Mouse (Mus musculus) heart, postnatal 14 days (tissue): ENCODE data around the gene 2010111I01Rik. TPM values are rescaled to one million over a fixed set of nuclear protein-coding genes. Genes with fewer than 3 reads are reported as not detected.

Experiments used
- DNase-seq, 2 experiments: peaks; one replicate each; pipeline ENCODE4 v3.0.0; 2021 to 2022
- intact Hi-C: fragments of 180-260 bp; cut with DNase I; formaldehyde crosslinking; loops from one replicate; pipeline ENCODE4 v1.15.1; 2025
- total RNA-seq, 2 experiments: library from RNA; stranded (reverse); gene quantifications; 2 replicates each; pipeline ENCODE4 v1.2.3; 2021

Gene 2010111I01Rik
- total RNA-seq, 2 experiments from 2014 or later, result 109 to 114 TPM

DNA sequence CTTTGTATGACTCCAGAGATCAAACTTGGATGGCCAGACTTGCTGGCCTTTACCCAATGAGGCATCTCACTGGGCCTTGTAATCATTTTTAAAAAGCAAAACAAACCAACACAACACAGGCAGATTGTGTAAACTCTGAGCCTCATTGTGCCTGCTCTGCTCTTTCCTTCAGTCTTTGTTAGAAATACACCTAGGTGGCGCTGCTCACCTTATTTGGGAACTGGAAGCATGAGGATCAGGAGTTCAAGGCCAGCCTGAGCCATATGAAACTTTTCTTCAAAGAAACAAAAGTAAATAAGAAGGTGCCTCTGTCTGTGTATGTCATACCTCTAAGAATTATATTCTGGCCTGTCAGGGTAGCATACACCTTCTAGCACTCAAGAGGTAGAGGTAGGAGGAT is 172.1 kb downstream of the 2010111I01Rik start:
- DNase-seq, result no peak
- intact Hi-C loops, result no loop called here

DNA sequence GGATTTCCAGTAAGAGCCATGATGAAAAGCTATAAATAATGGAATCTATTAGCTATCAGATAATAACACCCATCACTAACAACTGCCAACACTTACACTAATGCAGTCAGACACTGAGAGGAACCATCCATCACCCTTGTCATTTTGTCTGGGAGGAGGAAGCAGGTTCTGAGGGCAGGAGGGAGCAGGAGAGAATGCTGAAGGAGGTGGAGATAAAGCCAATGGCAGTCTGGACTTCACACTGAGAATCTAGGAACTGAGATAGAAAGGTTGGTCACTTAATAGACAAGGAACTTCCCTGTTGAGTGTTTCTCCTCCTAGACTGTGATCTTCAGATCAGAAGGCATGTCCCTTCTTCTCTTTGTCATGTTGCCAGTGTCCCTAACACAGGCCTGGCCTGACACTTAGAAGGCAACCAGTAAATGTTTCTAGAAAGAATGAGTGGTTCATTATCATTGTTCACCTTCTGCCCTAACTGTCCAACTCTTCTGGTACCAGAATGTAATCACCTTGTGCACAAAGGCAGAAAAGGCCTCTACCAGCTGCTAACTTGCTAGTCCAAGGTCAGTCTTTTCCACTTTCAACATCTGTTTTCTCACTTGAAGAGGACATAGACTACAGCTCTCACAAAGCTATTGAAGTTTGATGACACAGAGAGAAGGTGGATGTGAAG is 173.8 kb downstream of the 2010111I01Rik start:
- intact Hi-C loops, result no loop called here
- DNase-seq, result no peak

DNA sequence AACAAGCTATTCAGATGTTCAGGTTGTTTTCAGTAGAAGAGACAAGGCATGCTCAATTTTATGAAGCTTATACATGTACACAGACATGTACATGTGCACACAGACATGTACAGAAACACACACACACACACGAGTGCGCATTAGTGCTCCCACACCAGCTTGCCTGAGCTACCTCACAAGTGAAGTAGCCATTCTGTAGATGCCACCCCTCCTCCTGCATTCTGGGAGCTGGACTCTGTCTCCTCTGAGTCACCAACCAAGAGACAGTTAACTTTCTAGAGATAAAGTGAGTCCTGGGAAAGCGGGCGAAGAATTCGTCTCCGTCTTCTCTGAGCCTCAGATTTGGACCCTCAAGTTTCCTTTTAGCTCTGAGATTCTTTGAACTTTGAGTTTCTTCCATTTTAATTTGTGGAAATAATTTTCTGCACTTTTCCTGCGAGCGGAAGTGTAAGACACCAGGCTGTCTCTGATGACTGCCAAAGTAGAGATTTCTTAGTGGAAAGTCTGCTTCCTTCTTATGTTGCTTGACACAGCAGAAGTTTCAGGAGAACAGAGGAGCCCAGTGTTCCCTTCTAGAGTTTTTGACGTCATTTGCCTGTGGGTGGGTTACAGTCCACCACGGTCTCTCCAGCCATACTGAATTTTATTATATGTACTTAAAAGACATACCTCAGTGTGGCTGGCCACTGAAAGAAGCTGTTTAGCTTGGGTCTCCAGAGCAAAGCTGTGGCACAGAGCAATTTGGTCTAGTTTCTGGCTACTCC is 175.0 kb downstream of the 2010111I01Rik start:
- intact Hi-C loops, result no loop called here
- DNase-seq, result no peak

DNA sequence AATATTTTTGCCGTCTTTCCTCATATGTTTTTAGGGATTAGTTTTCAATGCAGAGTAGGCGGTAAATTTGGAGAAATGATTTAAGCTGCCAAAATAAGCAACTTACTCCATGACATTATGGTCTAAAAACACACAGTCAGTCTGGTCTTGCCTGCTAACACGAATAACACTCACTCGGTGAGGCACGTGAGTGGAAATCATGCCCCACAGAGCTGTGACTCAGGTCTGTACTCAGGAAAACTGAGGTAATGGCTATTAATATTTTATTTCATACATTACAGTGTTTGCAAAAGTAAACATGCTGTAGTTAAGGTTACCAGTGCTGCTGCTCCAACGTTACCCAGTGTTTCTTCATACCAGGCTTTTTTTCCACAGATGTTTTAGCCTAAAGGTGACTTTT is 176.1 kb downstream of the 2010111I01Rik start:
- DNase-seq, result no peak
- intact Hi-C loops, result no loop called here

DNA sequence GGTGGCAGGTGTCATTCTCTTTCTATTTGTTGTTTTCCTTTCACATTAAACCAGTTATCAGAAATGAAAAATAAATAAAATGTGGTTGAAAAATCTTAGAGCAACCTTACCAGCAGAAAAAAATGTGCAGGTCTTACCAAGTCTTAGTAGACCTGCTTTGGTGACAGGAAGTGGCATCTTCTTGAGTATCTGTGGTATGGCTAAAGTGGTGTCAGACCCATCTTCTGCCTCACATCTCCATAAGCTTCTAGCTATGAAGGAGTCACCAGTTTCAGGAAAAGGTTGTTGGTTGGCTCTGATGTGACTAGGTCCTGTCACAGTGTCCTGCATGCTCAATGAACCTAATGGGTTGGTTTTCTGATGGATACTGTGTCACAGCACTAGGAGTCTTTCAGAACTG is 176.6 kb downstream of the 2010111I01Rik start:
- intact Hi-C loops, result no loop called here
- no peak for DNase-seq

DNA sequence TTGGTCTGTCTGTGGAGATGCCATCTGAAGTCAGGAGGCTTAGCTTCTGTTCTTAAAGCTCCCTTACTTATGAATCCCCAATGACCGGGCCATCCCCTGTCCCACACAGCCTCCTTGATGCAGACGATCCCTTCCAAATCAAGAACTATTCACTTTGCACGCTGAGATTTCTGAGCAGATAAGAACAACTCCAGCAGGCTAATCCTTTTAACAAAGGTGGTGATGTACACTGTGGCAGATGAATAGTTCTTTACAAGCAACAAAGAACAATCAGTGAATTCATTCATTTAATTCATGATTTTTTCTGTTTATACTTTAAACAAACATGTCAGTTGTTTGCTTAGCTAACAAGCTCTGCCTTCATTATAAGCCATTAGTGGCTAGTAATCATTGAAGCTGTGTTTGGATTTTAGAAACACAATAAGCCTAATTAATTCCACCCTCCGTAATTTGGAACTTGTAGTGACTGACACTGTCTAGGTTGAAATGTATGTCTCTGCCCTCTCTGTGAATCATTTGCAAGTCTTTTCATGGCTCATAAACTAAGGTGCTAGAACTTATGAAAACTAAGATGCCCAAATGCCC is 182.0 kb downstream of the 2010111I01Rik start:
- no peak for DNase-seq
- intact Hi-C loops, result no loop called here

DNA sequence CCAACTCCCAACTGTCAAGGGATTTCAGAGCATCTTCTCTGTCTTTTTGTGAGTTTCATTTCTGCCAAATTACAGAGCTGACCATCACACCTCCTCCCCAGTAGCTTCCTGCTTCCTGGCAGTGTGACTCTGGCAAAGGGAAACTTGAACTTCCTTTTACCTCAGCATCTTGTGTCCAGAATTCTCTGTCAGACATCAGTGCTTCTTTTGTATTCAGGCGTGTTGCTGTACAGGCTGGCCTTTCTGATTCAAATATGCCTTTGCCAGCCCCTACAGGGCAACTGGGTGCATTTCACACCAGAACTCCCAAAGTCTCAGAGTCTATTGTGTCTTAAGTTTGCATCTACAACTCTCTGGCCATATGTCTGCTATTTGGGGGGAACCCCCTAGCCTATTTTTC is 183.5 kb downstream of the 2010111I01Rik start:
- DNase-seq, result no peak
- intact Hi-C loops, result no loop called here

DNA sequence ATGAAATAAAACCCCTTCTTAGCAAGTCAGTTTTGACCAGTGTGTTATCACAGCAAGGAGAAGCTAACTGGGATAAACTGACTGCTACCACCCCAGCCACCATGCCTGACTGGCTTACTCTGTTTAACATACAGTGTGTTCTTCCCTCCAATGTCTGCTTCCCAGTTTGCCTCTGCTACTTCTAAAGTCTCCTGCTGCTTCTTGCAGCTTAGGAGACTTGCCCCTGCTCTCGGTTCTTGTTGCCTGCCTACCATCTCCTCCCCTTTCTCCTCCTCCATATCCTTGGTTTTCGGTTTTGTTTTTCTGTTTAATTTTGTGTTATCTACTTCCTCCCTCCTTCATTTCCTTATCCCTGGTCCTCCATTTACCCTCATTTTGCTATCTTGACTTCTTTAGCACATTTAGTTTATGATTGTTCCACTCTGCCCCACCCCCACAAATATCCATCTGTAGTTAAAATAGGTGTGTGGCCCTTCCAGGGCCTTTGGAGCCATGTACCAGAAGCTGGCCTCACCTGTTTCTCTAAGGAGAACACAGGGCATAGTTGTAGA is 185.9 kb downstream of the 2010111I01Rik start:
- intact Hi-C loops, result no loop called here
- no peak for DNase-seq

DNA sequence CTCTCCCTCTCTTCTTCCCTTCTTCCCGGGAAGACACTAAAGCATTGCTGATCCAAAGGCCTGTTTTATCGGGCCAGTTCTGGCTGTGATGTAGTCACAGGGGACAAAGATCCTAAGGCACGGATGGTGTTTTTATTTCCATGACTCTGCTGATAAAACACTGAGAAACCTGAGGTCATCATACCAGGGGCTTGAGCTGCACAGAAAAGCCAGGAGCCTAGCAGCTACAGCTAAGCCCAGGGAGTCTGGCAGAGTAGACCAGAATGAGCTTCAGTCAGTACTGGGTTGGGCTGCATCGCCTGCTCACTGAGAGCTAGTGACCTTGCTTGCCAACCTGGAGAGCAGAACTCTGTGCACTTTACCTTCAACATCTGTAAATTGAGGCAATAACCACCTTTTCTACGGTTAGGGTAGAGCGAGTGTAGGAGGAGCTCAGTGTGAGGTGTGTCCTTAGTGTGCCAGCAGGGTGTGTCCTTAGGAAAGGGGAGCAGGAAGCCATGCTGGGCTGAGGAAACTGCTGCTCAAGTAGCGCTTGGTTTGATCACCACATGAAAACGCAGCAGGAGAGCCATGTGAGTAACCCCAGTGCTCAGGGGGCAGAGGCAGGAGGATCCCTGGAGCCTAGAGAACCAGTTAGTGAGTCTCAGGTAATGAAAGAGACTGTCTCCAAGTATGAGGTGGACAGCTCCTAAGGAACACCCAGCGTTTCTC is 186.5 kb downstream of the 2010111I01Rik start:
- intact Hi-C loops, result no loop called here
- no peak for DNase-seq

DNA sequence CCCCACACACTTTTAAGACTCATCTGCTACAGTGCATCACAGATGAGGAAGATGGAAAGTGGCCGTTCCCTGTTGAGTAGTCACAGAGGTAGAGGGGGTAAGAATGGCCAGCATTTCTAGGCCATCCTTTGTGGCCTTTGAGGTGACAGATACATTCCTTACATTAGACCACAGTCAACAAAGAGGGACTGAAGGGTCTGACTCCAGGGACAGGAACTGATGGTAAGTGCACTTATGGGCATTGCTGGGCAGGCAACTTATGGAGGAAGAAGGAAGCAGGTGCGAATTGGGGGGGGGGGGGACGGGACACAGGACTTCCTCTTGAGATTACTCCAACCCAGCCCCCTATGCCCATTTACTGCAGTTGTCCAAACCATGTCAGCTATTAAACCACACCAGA is 187.8 kb downstream of the 2010111I01Rik start:
- no peak for DNase-seq
- intact Hi-C loops, result no loop called here

DNA sequence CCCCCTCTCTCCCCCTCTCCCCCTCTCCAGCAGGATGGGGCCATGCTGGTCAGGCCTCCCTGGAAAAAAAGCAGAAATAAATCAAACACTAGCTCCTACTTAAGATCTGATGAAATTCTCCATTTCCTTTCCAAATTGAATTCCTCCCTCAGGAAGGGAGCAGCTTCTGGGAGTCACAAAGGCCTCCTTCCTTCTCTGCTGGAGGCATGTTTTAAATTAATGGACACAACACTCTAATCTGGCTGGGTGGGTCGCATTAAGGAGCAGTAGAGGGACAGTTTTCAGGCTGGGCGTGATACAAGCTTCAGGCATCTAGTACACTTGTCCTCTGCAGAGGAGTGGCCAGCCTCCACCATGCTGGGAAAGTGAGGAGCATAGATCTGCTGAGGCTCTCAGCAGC is 188.7 kb downstream of the 2010111I01Rik start:
- no peak for DNase-seq
- intact Hi-C loops, result no loop called here

DNA sequence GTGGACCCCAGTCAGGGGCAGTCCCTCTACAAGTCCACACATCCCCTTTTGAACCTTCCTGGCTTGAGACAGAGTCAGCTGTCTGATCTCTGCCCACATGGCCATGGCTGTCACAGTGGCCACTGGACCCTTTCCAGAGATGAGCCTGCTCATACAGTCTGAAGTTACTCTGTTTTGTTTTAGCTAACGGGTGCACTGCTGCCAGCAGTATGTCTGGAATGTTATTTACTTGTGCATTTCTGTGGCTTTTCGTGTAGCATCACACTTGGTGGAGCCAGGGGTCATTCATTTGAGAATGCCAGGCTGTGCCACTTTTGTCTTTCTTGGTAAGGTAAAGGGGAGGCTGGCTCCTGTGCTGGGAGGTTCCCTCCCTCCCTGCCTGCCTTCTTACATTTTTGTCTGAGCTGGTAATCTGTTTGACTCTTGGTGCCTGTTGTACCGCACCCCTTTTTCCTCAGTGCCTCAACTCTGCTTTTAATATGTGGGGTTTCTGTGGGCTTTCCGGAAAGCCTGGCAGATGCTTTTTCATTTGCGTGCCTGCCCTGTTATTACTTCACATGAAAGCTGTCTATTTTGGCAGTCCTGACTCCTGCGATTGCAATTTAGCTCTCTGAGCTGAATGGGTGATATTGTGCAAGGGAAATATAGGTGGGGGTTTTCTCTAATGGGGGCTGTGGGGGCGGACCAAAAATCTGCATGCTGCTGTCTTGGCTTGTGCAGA is 190.3 kb downstream of the 2010111I01Rik start:
- intact Hi-C loops, result no loop called here

DNA sequence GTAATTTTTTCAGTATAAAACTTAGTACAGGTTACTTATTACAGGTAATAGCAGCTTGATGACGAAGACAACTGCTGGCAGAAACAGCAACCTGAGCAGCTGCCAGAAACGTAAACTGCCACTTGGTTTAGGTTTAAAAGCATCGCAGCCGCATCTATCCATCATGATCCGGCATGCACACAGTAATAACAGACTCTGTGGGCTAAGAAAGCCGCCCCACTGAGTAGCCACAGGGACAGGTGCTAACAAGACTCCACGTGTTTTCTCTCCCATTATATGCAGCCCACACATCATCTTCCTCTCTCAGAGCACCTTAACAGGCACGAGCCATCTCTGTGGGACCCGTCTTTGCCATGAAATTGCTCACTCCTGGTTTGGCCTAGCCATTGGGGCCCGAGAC is 191.6 kb downstream of the 2010111I01Rik start:
- DNase-seq, result no peak
- intact Hi-C loops, result no loop called here

More for the DNA sequence above, 190.3 kb downstream of the 2010111I01Rik start:
- DNase-seq, result no peak

DNA sequence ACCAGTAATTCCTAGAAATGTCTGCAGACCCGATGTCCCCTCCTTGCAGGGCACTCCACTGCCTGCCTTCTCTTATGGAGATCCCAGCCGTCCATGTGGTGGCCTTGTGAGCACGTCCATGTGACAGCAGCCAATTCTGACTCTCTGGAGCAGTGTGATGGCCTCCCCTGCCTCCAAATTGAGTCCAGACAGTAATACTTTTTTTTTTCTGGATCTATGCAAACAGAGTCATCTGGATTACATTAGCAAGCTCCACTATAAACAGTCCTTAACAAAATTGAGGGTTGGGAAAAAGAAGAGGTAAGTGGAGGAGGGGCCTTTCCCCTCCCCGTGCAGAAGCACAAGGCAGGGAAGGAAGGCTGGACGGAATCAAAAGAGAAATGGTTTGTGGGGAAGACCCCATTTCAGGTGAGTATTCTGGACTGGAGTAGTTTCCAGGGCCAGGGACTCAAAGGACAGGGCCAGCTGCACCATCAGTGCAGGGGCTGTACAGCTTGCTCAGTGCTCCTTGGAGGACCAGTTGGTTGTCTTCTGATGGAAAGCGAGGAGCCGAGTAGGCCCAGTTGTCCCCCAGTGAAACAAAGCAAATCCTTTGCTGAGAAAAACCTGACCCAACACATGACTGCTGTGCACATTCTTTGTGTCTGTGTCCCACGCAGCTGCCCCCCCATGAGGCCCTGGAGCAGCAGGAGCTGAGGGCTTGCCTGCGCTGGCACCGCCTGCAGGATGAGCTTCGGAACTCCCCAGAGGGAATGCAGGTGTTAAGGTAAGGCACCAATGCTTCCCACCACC is 205.8 kb downstream of the 2010111I01Rik start:
- intact Hi-C loops, result no loop called here
- DNase-seq, result no peak

DNA sequence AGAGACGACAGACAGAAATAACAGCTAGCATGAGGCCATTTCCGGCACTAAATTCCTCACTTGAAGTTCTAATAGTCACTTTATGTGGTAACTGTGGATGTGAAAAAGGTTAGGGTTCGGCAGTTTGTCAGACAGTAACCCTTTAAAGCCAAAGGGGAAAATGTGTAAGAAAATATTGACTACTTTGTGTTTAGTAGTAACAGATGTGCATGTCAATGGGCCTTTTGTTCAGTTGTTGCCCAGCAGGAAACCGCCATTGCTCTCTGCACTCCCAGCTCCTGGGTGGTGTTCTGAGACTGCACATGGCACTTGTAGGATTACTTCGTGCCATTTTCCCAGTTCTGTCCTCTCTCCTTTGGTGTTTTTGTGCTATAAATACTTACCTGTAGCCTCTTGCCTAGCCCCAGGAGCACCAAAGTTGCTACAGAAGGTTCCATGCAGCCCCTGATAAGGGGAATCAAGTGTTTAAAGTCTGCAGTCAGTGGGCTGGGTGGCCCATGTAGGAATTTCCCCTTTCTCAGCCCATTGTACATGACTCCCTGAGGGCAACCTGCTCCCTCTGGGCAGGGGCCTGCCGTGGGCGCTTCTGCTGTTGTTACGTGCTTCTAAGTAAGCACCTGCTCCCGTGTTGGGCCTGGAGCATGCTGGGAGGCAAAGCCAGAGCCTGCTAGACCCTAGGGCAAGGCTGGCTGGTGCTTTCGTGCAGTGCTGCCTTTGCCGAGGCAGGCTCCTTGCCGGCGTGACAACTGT is 206.8 kb downstream of the 2010111I01Rik start:
- intact Hi-C loops, result no loop called here
- no peak for DNase-seq

DNA sequence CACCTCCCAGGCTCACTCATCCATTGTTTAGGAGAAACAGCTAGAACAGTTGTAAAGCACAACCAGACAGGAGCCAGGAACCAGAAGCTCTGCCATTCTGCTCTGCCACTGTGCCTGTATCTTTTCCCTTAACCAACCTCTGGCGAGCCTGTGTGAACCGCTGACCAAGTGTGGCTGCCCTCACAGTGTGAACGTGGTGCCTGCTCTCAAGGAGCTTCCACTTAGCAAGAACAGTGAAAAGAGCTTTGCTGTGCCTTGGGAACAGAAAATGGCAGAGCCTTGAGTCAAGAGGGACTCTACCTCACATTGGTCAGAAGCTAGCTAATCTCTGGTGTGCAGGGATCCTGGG is 207.4 kb downstream of the 2010111I01Rik start:
- no peak for DNase-seq
- intact Hi-C loops, result no loop called here

DNA sequence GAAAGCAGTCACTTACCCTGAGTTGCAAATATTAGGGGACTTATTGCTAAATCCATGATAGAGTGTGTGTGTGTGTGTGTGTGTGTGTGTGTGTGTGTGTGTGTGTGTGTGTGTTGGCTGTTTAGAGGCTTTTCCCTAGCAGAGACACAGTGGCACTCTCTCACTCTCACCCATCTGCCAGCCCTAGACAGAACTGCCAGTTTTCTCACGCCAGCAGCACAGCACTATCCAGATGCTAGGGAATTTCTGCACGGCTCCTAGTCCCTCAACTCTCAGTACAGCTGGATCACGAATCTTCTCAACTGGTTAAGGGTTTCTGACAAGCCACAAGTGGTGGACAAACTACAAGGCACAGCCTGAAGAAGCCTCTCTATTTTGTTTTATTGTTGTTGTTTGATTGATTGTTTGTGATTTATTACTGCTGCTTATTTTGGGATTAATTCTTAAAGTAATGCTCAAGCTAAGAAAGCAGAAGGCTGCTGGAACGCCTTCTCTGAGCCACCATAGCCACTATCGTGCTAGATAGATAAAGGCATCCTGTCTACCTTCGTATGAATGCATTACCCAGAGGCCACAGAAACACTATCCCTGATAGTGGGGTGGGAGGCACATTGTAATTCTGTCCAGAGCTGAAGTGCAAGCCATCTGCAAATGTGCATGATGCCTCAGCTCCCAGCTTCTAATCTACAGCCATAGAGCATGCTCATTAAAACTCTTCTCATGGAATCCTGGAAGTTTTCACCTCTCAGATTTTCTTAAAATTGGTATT is 209.7 kb downstream of the 2010111I01Rik start:
- intact Hi-C loops, result no loop called here
- no peak for DNase-seq

DNA sequence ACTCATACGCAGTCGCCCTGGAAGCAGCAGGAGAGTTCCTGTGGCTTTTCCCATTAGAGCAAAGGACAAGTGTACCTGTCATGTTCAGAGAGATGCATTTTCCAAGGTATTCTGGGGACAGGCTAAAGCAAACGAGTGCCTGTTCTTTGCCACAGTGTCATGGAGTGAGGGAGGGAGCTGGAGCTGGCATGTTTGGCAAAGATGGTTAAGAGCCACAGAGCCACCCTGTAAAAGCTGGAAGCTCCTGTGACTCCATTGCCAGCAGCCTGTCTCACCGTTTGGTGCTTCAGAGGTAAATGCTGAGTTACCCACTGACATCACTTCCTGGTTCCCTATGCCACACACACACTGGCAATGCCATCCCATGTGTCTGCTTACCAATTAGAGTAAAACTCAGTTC is 211.4 kb downstream of the 2010111I01Rik start:
- DNase-seq, result no peak
- intact Hi-C loops, result no loop called here
